Mouse (Mus musculus) left cerebral cortex, adult 2 months (tissue): Measurements from ENCODE around the gene Hist2h2bb. TPM values are rescaled to one million over a fixed set of nuclear protein-coding genes. Genes with fewer than 3 reads are reported as not detected.

Experiments used
- DNase-seq, 2 experiments: peaks; one replicate each; pipeline ENCODE4 v3.0.0; 2021 to 2022; ENCODE audit warnings: low spot score in 2 of 2, mixed read lengths in 1 of 2; ENCODE audit errors: extremely low spot score in 1 of 2
- H3K27ac ChIP-seq: fragments of 200-600 bp; 2 replicates; pipeline ENCODE4 v1.8.1; 2022
- H3K4me3 ChIP-seq: fragments of 200-600 bp; 2 replicates; pipeline ENCODE4 v1.8.1; 2022
- CTCF ChIP-seq: fragments of 200-600 bp; IDR thresholded peaks from 2 replicates; pipeline ENCODE4 v1.8.1; 2022; ENCODE audit warnings: antibody characterized with exemption, mild to moderate bottlenecking, moderate library complexity
- intact Hi-C: fragments of 180-260 bp; cut with DNase I; formaldehyde crosslinking; loops from one replicate; pipeline ENCODE4 v1.15.1; 2025
- microRNA-seq, 2 experiments: library from miRNA; unstranded; fragments of <30 nt; microRNA quantifications; one replicate each; pipeline ENCODE4 v1.2.0; 2021
- total RNA-seq, 2 experiments: library from RNA; stranded (reverse); gene quantifications; 2 replicates each; pipeline ENCODE4 v1.2.3; 2021

The Hist2h2bb gene
- total RNA-seq, 2 experiments from 2014 or later = 136 to 154 TPM

GRCm38 (mm10) chr3:96293368-96293767, 23.8 kb downstream of the Hist2h2bb start:
- Histone ChIP-seq H3K4me3 (no peak overlapping the region), H3K27ac (peak overlapping the region; percentile 48; the same call in 1 of the 2 replicates)
- TF ChIP-seq CTCF = no peak
- intact Hi-C loops = no loop called here
- no peak for DNase-seq

DNA sequence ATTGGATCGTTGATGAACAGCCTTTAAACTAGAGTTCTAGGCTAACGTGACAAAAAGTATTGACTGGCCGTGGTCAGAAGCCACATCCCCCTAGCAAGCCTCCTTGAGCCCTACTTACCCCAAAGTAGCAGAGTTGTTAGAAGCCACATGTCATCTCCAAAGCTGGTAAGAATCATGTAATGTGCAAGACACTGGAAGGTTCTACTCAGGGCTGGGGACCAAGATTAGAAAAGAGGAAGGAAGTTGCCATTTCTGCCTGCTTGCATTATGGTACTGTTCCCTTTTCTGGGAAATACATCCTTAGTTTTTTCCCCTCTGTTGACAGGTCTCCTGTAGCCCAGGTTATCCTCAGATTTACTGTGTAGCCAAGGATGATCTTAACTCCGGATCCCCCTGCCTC, 24.2 kb downstream of the Hist2h2bb start, which contains the start of gene Fcgr1:
Gene Fcgr1, minus strand, starts transcription at position 183 of the 400 bp plus-strand sequence.
- Histone ChIP-seq H3K27ac (peak within 1 kb of the TSS; percentile 48; the same call in 1 of the 2 replicates), H3K4me3 (no peak within 1 kb of the TSS)
- no peak for TF ChIP-seq CTCF
- intact Hi-C loops = no loop called here
- no peak for DNase-seq

DNA sequence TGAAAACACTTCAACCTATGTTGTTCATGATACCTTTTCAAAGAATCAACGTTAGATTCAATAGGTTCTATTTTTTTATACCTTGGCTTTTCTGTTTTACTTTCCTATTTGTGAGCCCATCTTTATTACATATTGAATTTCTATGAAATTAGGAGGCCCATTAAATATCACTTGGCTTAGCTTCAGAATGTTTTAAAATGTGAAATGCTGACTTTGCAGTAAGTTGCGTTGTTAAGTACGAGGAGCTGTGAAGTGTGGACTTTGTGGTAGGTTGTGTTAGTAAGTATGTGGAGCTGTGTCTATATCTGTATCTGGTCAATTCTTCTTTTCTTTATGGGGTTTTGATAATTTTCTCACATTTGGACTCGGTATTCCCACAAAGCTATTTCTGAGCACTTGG, 28.8 kb downstream of the Hist2h2bb start:
- no peak overlapping the region for H3K4me3 ChIP-seq
- DNase-seq = no peak
- no peak for TF ChIP-seq CTCF
- no peak overlapping the region for H3K27ac ChIP-seq
- intact Hi-C loops = no loop called here

DNA sequence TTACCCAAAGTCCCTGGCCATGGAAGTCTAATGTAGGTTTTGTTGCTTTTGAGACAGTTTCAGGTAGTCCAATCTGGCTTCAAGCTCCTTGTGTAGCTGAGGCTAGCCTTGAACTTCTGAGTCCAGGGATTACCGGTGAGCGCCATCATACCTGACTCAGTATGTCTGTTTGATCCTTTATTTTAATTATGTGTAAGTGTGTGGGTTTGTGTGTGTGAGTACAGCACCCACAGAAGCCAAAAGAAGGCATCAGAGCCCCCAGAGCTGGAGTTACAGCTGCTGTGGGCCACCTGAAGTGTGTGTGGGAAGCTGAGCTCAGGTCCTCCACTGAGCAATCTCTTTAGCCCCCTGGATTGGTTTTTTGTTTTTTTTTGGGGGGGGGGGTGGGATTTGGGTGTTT, 30.0 kb downstream of the Hist2h2bb start:
- Histone ChIP-seq H3K4me3 (no peak overlapping the region), H3K27ac (no peak overlapping the region)
- no peak for TF ChIP-seq CTCF
- intact Hi-C loops = no loop called here
- DNase-seq = no peak

GRCm38 (mm10) chr3:96300706-96301529, 31.4 kb downstream of the Hist2h2bb start:
- H3K4me3 ChIP-seq = peak overlapping the region; percentile 22; the same call in 1 of the 2 replicates
- no peak for DNase-seq

GRCm38 (mm10) chr3:96302076-96302475, 32.5 kb downstream of the Hist2h2bb start:
- TF ChIP-seq CTCF = no peak
- Histone ChIP-seq H3K4me3 (no peak overlapping the region), H3K27ac (no peak overlapping the region)
- DNase-seq = no peak
- intact Hi-C loops = no loop called here

More at GRCm38 (mm10) chr3:96300706-96301529, 31.4 kb downstream of the Hist2h2bb start:
- no peak for TF ChIP-seq CTCF
- no peak overlapping the region for H3K27ac ChIP-seq
- intact Hi-C loops = no loop called here

DNA sequence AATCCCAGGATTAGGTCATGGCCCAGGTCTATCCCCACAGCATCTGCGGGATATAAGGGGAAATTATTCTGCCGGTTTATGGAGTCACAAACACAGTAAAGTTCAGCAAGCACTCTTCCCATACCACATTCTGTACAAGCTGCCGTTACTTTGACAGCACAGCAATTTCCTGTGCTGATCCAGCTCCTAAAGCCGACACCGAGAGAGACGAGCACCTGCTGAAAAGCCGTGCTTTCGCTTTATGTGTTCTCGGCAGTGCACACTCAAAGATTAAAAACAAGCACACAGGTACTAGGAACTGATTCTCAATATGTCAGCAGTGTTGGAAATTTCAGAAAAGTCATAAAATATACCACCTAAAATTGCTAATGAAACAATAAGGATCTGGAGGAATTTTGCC, 37.0 kb downstream of the Hist2h2bb start:
- Histone ChIP-seq H3K4me3 (no peak overlapping the region), H3K27ac (no peak overlapping the region)
- no peak for DNase-seq
- TF ChIP-seq CTCF = no peak
- intact Hi-C loops = no loop called here

- DNase-seq = no peak
- intact Hi-C loops = no loop called here
- TF ChIP-seq CTCF = no peak
These were observed 39.9 kb downstream of the Hist2h2bb start for GRCm38 (mm10) chr3:96309441-96309840.

GRCm38 (mm10) chr3:96312341-96313098, 43.0 kb downstream of the Hist2h2bb start:
- H3K27ac ChIP-seq = no peak overlapping the region
- intact Hi-C loops = no loop called here
- DNase-seq = no peak
- H3K4me3 ChIP-seq = no peak overlapping the region
- TF ChIP-seq CTCF = no peak

More at GRCm38 (mm10) chr3:96309441-96309840, 39.9 kb downstream of the Hist2h2bb start:
- H3K27ac ChIP-seq = no peak overlapping the region
- H3K4me3 ChIP-seq = no peak overlapping the region

Small RNAs within 50 kb of the gene (microRNA-seq; reads per million reads assigned to microRNA genes)
- gene Gm44492 (0 reads per million in 2 experiments), gene Gm47311 (0 reads per million in 2 experiments), gene Gm47313 (0 reads per million in 2 experiments)

Other genes with a start within 250 kb of the Hist2h2bb start
- gene Vps45, start 211.3 kb upstream of the Hist2h2bb start, total RNA-seq = 10 to 100 TPM; 38.3 to 45.9 TPM
- 10 to 100 TPM; 33.3 to 33.4 TPM for gene Otud7b, start 165.2 kb upstream of the Hist2h2bb start, total RNA-seq
- 1 to 10 TPM; 7.3 to 8.1 TPM for gene Mtmr11, start 107.7 kb upstream of the Hist2h2bb start, total RNA-seq
- 10 to 100 TPM; 44.0 to 45.5 TPM for gene Sf3b4, start 97.4 kb upstream of the Hist2h2bb start, total RNA-seq
- gene Sv2a, start 88.6 kb upstream of the Hist2h2bb start, total RNA-seq = 100 to 1,000 TPM; 408 TPM
- gene Bola1, start 50.0 kb upstream of the Hist2h2bb start, total RNA-seq = 10 to 100 TPM; 14.8 to 15.1 TPM
- gene Hist2h2ab, start 49.9 kb upstream of the Hist2h2bb start, total RNA-seq = 10 to 100 TPM; 10.4 to 10.8 TPM
- gene Hist2h2ac, start 48.9 kb upstream of the Hist2h2bb start, total RNA-seq = 10 to 100 TPM; 20.6 to 30.5 TPM
- 1 to 10 TPM; 5.4 to 5.6 TPM for gene Hist2h2be, start 48.6 kb upstream of the Hist2h2bb start, total RNA-seq
- 1 to 10 TPM; 5.7 to 6.8 TPM for gene Hist2h3c2, start 30.6 kb upstream of the Hist2h2bb start, total RNA-seq
- gene Hist2h2aa2, start 29.5 kb upstream of the Hist2h2bb start, total RNA-seq = 100 to 1,000 TPM; 156 to 184 TPM
- gene Hist2h2aa1, start 24.3 kb upstream of the Hist2h2bb start, total RNA-seq = 10 to 100 TPM in 1 of 2 experiments, not detected in 1; 19.2 TPM
- not detected for gene Hist2h3c1, start 23.1 kb upstream of the Hist2h2bb start, total RNA-seq
- gene Hist2h4, start 6.4 kb upstream of the Hist2h2bb start, total RNA-seq = 10 to 100 TPM; 26.8 to 31.9 TPM
- gene Hist2h3b, start 1.1 kb upstream of the Hist2h2bb start, total RNA-seq = 10 to 100 TPM; 32.7 to 45.5 TPM
- 1 to 10 TPM; 2.0 to 2.7 TPM for gene Fcgr1, start 24.2 kb downstream of the Hist2h2bb start, total RNA-seq
- gene BC107364, start 182.6 kb downstream of the Hist2h2bb start, total RNA-seq = not detected